Mouse (Mus musculus) gastrocnemius, postnatal 10 days (tissue): Measurements from ENCODE around the gene Rfng. TPM values are rescaled to one million over a fixed set of nuclear protein-coding genes. Genes with fewer than 3 reads are reported as not detected.
"Not testable (repeated sequence)": the region's sequence is repeated elsewhere in the genome, so short reads cannot be mapped to it uniquely, and the experiment has no call there.

Experiments used
- DNase-seq: peaks from one replicate; pipeline ENCODE4 v3.0.0; 2021; ENCODE audit warnings: mixed read lengths
- total RNA-seq, 2 experiments: library from RNA; stranded (reverse); gene quantifications; 2 replicates each; pipeline ENCODE4 v1.2.3; 2021

Rfng gene
- total RNA-seq, 2 experiments from 2014 or later, result 6.3 to 7.7 TPM

DNA sequence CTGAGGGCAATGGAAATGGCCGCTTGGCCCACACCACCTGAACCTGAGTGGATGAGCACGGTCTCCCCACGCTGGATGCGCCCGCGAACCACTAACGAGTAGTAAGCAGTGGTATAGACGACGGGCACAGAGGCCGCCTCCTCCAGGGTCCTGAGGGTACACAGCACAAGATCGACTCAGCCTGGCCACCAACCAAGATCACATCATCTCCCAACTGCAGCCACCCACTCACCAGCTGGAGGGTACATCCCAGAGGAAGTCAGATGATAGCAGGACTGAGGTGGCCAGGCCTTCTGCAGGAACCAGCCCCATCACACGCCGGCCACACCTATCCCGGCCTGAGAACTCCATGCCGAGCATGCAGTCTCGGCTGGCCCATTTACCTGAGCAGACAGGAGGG lies 28.1 kb upstream of the Rfng start:
- DNase-seq, result no peak

GRCm38 (mm10) chr11:120808010-120808409 lies 24.0 kb upstream of the Rfng start:
- no peak for DNase-seq

DNA sequence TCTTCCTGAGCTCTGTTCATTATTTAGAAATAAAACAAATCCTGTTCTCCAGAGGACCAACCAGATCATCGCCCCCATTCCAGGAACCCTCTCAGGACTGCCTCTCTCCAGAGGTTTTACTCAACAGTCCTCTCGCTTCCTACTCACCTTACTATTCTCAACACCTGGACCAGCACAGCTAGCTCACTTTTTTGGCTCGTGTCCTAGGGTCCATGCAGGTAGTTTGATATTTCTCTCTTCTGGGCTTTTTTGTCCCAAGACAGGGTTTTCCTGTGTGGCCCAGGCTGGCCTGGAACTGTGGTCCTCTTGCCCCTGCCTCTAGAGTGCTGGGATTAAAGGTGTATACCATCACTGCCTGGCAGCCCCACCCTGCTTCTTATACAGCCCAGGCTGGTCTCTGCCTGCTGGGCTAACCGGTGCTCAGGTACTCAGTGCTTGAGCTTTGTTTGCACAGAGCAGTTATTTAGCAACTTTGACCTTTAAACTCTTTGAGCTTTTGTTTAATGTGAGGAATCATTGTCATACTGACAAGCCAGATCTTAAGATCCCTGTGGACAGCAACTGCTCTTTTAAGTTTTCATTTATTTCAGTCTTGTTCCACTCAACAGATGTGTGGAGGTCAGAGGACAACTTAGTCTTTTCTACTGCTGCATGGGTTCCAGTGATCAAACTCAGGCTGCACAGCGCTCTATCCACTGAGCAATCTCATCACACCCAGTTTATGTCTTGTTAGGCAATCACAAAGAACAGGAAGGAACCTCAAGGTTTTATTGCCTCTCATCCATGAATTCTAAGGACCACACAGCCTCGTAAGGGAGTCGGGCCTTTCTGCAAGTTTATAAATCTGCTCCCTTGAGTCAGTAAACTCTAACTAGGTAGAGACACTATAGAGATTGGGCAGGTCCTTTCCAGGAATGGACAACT lies 21.6 kb upstream of the Rfng start:
- DNase-seq, result no peak

DNA sequence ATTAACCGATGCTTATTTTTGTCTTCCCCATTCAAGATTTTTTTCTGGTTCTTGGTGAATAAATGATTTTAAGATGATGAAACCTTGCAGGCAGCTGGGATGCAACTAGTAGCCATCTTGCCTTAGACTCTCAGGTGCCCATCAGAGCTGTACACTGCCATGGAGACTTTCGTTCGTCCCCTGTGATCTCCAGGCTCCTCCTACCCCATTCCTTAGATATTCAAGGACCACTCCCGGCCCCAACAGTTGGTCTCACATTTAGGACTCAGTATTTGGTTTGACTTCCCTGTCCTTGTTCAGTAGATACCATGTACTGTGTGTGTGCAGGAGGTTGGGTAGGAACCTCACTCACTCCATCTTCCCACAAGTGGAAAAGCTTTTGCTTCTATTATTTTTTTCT lies 20.8 kb upstream of the Rfng start:
- DNase-seq, result no peak

GRCm38 (mm10) chr11:120804274-120804673 lies 20.3 kb upstream of the Rfng start:
- DNase-seq, result no peak

DNA sequence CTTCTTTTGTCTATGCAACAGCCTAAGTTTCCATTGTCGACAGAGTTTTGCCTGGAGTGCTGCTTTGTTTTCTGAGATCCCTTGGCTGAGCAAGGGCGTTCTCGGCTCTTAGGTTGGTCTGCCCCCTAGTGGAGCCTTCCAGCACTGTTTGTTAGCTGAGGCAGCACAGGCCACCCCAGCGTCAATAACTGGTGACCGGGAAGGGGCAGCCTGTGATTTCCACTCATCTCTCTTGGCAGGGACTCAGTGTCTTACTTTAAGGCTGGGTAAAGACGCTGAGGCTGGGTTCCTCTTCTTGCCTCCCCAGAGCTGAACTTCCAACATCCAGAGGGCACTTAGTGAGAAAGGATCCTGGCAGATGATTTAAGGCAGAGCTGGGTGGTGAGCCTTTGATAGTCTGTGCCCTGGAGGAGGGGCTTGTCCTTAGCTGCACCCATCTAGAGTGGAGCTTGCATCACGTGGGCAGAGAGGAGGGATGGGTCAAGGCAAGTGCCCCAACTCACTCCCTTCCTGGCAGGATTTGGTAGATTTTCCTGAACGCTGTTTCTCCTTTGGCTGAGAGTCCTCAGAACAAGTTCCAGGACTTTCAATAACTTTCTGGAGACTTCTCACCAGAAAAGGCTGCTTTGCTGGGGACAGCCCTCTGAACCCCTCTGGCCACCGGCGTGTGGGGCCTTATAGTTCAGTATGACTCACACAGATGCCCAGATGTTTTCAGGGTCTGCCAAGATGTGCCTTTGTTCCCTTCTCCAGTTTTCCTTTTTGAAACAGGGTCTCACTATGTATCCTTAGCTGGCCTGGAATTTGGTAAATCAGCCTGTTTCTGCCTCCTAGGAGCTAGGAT lies 16.3 kb upstream of the Rfng start:
- peak; percentile 91 for DNase-seq

- no peak for DNase-seq
Observed at GRCm38 (mm10) chr11:120799316-120799890, 15.4 kb upstream of the Rfng start.

GRCm38 (mm10) chr11:120798244-120798643 lies 14.2 kb upstream of the Rfng start:
- no peak for DNase-seq

- DNase-seq, result no peak
Observed at GRCm38 (mm10) chr11:120796614-120796946, 12.6 kb upstream of the Rfng start.

GRCm38 (mm10) chr11:120795756-120796613 lies 12.0 kb upstream of the Rfng start, which contains the start of gene Dus1l:
TSS of gene Dus1l (minus strand) at chr11:120796403.
- DNase-seq, result peak; percentile 97

GRCm38 (mm10) chr11:120792652-120793051 lies 8.6 kb upstream of the Rfng start:
- no peak for DNase-seq

- DNase-seq, result no peak
Observed at GRCm38 (mm10) chr11:120789810-120790209, 5.8 kb upstream of the Rfng start.

DNA sequence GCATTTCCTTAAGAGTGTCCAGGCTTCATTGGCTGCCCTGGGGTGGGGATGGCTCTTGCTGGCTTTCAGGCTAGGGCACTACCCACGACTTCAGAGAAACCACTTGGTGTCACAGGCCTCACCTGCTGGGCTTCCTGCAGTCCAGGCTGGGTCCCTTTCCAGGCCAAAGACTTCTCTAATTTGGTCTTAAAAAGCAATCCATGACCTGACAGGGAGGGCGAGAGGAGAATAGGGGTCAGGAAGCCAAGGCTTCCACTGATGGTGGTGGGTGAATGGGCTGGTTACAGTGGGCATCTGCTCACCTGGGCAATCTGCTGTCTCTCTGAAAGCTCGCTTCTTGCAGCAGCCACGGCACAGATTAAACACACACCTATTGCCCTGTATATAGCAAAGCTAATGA lies 5.3 kb upstream of the Rfng start:
- DNase-seq, result no peak

GRCm38 (mm10) chr11:120788460-120788859 lies 4.5 kb upstream of the Rfng start:
- DNase-seq, result not testable (repeated sequence)

DNA sequence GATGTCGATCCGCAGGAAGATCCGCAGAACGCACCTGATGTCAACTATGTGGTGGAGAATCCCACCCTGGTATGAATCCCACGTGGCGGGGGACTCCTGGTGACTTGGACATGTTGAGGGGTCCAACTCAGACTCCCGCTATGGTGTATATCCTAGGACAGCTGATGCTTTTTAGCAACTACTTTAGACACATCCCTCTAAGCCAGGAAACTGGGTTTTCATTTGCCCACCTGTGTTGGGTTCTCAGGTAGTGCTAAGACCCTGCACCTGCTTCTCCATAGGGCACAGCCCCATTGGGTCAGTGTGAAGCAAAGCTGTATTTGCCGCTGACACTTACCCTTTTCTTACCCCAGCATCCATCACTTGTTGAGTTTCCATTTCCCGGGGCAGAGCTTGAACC lies 1.1 kb upstream of the Rfng start:
- no peak for DNase-seq

DNA sequence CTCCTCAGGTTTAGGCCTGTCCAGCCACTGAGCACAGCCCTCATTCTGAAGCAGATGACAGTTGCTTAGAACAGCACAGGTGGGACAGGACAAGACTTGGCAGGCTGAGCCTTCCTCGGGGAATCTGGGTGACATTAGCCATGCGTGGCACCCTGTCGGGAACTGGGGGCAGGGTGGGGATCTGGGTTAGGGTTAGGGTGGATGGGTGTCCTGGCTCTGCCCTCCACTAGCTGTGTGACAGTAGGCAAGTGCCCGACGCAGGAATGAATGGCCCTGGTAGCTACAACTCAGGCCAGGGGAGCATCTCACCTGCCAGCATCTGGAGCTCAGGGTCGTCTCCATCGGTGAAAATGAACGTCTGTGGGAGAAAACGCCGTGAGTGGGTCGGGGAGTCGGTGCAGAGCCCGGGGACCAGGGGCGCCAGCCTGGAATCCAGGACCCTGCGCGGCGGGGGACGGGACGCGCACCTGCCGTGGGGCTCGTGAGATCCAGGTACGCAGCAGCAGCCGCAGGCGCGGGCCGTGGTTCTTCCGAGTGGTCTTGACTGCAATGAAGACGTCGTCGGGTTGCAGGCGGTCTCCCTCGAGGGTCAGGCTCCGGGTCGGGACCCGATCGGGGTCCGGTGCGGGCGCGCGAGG lies 462 bp downstream of the Rfng start:
- peak; percentile 31 for DNase-seq

- not testable (repeated sequence) for DNase-seq
Observed at GRCm38 (mm10) chr11:120781361-120781760, 2.6 kb downstream of the Rfng start.

- DNase-seq, result no peak
Observed at GRCm38 (mm10) chr11:120779876-120780275, 4.1 kb downstream of the Rfng start.

DNA sequence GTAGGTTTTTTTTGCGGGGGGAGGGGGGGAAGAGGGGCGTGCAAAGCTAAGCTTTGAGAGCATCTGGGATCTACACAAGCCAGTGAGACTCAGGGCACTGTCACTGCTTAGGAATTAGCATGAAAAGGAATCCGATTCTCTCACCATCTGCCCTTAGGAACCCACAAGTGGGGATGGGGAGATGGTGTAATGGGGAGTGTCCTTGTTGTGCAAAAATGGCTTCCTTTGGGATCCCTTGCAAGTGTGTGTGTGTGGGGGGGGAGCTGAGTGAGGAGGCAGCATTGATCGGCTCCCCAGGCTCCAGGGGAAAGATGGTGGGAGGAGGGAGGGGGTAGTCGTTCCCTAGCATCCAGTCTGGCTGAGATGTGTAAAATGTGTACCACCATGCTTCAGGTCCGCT lies 6.9 kb downstream of the Rfng start:
- DNase-seq, result peak; percentile 2

DNA sequence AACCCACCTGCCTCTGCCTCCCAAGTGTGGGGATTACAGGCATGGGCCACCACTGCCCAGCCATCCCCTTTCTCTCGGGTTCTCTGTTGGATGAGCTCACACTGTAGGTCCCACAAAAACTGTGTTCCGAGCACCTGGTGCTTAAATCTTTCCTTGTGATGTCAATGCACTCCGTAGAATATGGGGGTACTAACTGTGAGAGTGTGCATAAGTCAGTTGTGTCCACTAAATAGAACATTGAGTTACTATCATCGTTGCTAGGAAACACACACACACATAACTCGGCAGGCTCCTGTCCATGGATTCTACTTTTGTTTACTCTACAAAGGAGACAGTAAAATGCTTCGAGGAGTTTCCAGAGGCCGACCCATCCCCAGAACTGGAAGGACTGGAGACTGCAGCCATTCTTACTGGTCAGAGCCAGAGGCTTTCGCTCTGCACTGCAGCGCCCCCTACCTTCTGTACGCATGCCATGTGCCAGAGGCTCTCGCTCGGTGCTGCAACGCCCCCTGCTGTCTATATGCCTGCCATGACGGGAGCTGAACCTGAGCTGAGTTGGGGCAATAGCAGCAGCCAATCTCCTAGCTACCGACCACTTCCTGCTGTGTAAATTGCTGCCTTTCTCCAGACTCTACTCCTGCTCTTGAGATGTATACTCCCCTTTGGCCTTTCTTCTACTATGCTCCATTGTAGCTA lies 8.1 kb downstream of the Rfng start:
- DNase-seq, result peak; percentile 99
